Mouse (Mus musculus) CH12.LX (cell line): ENCODE results near the gene Srsf7.
"Not testable (repeated sequence)": the region's sequence is repeated elsewhere in the genome, so short reads cannot be mapped to it uniquely, and the experiment has no call there.

Experiments used
- CTCF ChIP-seq, 2 experiments: IDR thresholded peaks in 1 of 2; conservative IDR thresholded peaks in 1 of 2; 2 replicates each; pipeline ENCODE4 v1.5.1; 2011 to 2012; ENCODE audit warnings: low read depth in 2 of 2, low read length in 2 of 2, improper control_type of control experiment in 1 of 2, inconsistent platforms in 1 of 2, mild to moderate bottlenecking in 1 of 2, moderate library complexity in 1 of 2
- MYC ChIP-seq: IDR thresholded peaks from 2 replicates; pipeline ENCODE4 v1.6.1; 2011; ENCODE audit warnings: low read depth, mild to moderate bottlenecking, improper control_type of control experiment, low read length
- POLR2A ChIP-seq: IDR thresholded peaks from 2 replicates; pipeline ENCODE4 v1.6.1; 2011; ENCODE audit warnings: low read depth, mild to moderate bottlenecking, improper control_type of control experiment, low read length
- POLR2AphosphoS2 ChIP-seq: IDR thresholded peaks from 2 replicates; pipeline ENCODE4 v1.6.1; 2011; ENCODE audit warnings: low read depth, low read length, improper control_type of control experiment
- TBP ChIP-seq: conservative IDR thresholded peaks from 2 replicates; pipeline ENCODE4 v1.6.1; 2011; ENCODE audit warnings: low read depth, low read length, improper control_type of control experiment
- TCF12 ChIP-seq: IDR thresholded peaks from 2 replicates; pipeline ENCODE4 v1.6.1; 2014; ENCODE audit warnings: low read depth, mild to moderate bottlenecking, inconsistent platforms, low read length, improper control_type of control experiment
- USF1 ChIP-seq: IDR thresholded peaks from 2 replicates; pipeline ENCODE4 v1.6.1; 2014; ENCODE audit warnings: low read depth, mild to moderate bottlenecking, inconsistent platforms, low read length, improper control_type of control experiment
- ZNF384 ChIP-seq: IDR thresholded peaks from 2 replicates; pipeline ENCODE4 v1.6.1; 2012; ENCODE audit warnings: low read depth, low read length, improper control_type of control experiment, inconsistent platforms

DNA sequence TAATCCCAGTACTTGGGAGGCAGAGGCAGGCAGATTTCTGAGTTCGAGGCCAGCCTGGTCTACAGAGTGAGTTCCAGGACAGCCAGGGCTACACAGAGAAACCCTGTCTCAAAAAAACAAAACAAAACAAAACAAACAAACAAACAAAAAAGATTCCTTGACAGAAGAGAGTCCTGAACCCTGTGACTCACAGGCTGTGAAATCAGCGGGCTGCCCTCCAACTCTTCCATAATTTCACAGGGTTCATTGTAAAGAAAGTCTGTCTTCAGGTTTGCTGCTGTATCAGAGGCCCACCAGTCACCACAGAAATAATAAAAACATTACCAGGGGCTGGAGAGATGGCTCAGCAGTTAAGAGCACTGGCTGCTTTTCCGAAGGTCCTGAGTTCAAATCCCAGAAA is 28.3 kb downstream of the Srsf7 start:
- TF ChIP-seq TCF12; POLR2A; TBP; ZNF384; POLR2AphosphoS2; MYC; CTCF (conservative IDR thresholded peaks at IDR 0.05 in 1 of 2, IDR thresholded peaks at IDR 0.05 in 1 of 2; ENCODE audit: low read depth in 2 of 2, low read length in 2 of 2); USF1: not testable (repeated sequence)
